In genomic region chr6:53909446-53909845, GRCm38 (mm10) we compare ENCODE assay signal across 15 mouse cellular contexts.
"Had no signal": no experiment of that assay in that cellular context is flagged by ENCODE, and none has a peak within 500 bp of the region (broad histone marks: within the 10 kb centered on the region; RNA-seq: fewer than 3 reads in every experiment).

No protein-coding gene starts in this region.

- H3K4me2 ChIP-seq: liver, embryonic 11.5 days; liver, embryonic 15.5 days; lung, embryonic 15.5 days; neural tube, embryonic 12.5 days; stomach, embryonic 15.5 days had no signal

- H3K9ac ChIP-seq: liver, embryonic 15.5 days; lung, embryonic 15.5 days; neural tube, embryonic 12.5 days; stomach, embryonic 15.5 days had no signal

- H3K36me3 ChIP-seq: liver, embryonic 15.5 days; lung, embryonic 15.5 days; neural tube, embryonic 12.5 days; stomach, embryonic 15.5 days had no signal

- H3K9me3 ChIP-seq: liver, embryonic 15.5 days; lung, embryonic 15.5 days; megakaryocyte, embryonic 14.5 days; neural tube, embryonic 12.5 days; stomach, embryonic 15.5 days had no signal

- H3K27ac ChIP-seq: liver, embryonic 15.5 days; lung, embryonic 15.5 days; macrophage; neural tube, embryonic 12.5 days; stomach, embryonic 15.5 days had no signal

- H3K27me3 ChIP-seq: liver, embryonic 15.5 days; lung, embryonic 15.5 days; neural tube, embryonic 12.5 days; stomach, embryonic 15.5 days had no signal

- DNase-seq: kidney, adult 11 months; kidney, postnatal 14 days; left cerebral cortex, postnatal 4 days; lung, postnatal 14 days; midbrain, embryonic 14.5 days; right cerebral cortex, postnatal 14 days; thymus, adult 2 months; thymus, postnatal 25 days had no signal

- H3K4me3 ChIP-seq: liver, embryonic 15.5 days; lung, embryonic 15.5 days; megakaryocyte, embryonic 14.5 days; neural tube, embryonic 12.5 days; stomach, embryonic 15.5 days had no signal
